Mouse (Mus musculus) c-Kit-positive CD71-positive TER-119-positive erythroid progenitor cells, embryonic 14.5 days (primary cell): ENCODE data around the gene Vmn1r174.
"Not testable (repeated sequence)": the region's sequence is repeated elsewhere in the genome, so short reads cannot be mapped to it uniquely, and the experiment has no call there.

Source experiments
- DNase-seq: peaks from one replicate; pipeline ENCODE4 v3.0.0-alpha.2; 2013; ENCODE audit warnings: low spot score

The Vmn1r174 gene

DNA sequence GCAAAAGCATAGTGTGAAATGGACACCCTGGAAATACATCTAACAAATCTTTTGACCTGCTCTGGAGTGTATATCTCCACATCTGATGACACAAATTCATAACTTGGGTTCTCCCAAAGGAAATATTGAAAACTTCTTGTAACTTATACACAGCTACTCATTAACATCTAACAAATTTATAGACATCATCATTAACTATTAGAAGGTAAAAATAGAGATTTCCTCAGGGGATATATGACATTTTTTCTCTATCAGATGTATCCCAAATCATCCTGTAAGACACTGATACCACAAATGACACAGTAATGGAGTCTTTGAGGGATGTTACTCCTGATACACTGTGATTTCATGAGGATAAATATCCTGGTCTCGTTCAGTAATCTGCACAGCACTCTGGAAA, at the start of gene Vmn1r174:
TSS of gene Vmn1r174 (plus strand) at position 301 of the 400 bp plus-strand sequence.
- DNase-seq = not testable (repeated sequence)

- DNase-seq = no peak
Measured at GRCm38 (mm10) chr7:23784526-23784925, 32.5 kb downstream of the Vmn1r174 start.

- not testable (repeated sequence) for DNase-seq
Measured at GRCm38 (mm10) chr7:23810543-23810942, 58.5 kb downstream of the Vmn1r174 start, which contains the start of gene Vmn1r175. Gene Vmn1r175, minus strand, starts transcription at chr7:23810643.
